Mouse (Mus musculus) c-Kit-negative CD71-positive TER-119-positive erythroid progenitor cells, embryonic 14.5 days (primary cell): ENCODE data around the gene Aar2.

Experiments
- DNase-seq: peaks from one replicate; pipeline ENCODE4 v3.0.0-alpha.2; 2013; ENCODE audit warnings: low read depth, low spot score

Aar2 gene

DNA sequence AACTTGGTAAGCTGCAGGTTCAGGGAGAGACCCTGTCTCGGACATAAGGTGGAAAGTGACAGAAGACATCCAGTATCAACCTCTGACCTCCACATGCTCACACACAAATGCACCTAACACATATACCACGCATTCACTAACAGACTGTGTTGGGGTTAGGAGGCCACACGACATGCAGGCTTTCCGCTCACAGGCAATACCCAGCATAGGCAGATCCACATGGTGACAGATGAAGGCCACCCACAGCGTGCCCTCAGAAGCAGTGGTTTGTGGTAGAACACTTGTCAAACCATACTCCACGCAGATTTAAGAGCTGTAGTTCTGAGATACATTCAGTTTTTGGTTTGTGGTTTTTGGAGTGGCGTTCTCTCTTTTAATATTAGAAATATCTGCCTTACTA, 21.3 kb downstream of the Aar2 start:
- no peak for DNase-seq

DNA sequence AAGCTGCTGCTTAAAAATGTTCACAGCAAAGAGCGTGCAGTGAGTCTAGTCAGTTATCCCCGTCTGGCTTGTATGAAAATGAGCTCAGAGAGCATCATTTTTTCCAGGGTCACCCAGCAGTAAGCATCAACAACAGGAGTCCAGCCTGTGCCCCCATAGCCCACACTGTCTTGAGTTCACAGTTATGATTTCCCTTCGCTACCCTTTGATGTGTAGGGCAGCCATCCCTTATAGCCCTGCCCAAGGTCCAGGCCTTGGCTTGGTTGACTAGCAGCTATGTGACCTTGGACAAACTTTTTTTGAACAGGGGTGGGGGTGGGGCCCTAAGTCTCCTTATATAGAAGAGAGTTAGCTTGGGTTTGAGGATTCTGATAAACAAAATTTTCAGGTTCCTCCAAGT, 21.9 kb downstream of the Aar2 start:
- DNase-seq: no peak

DNA sequence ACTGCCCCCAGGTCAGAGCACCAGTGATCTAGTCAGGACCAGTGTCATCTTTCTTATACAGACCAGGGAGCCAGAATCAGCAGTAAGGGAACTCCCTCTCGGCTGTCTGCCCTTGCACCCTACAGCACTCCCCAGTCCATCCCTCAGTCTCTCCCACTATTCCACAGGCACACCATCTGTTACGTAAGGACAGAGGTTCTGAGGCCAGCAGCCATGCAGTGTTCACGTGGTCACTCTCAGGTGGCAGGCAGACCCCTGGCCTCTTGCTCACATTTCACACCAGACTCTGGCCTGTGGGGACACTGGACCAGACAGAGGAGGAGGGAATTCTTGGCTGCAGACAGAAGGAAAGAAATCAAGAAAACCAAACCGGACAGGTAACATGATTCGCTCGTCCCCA, 24.1 kb downstream of the Aar2 start:
- no peak for DNase-seq

DNA sequence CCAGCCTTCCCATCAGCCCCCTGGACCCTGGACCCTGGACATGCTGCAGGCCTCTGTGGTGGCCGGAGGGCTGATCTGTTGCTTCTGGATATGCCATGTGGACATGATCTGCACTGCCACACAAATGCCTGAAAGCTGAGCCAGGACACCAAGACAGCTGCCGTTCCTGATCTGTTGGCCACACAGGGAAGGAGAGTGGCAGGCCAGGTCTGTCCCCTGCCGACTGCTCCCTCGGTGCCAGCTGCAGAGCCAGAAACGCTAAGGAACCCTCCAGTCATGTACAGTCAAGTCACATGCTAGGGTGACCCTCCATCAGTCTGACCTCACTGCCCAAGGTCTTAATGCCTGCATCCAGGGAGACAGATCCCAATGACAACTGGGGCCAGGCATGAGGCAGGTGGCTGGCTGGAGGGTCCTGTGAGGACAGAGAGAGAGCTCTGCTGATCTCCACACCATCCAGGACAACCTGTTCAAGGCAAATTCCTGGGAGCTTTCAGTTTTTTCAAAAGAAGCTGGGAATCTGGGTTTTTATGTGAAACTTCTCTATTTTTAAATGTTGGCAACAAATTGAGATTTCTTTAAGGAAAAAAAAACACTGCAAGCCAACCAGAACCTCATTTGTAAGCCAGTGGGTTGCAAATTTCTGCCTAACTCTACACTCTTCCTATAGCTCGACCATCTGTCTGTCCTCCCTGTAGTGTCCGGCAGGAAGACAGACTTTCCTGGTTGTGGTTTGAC, 29.6 kb downstream of the Aar2 start:
- no peak for DNase-seq

DNA sequence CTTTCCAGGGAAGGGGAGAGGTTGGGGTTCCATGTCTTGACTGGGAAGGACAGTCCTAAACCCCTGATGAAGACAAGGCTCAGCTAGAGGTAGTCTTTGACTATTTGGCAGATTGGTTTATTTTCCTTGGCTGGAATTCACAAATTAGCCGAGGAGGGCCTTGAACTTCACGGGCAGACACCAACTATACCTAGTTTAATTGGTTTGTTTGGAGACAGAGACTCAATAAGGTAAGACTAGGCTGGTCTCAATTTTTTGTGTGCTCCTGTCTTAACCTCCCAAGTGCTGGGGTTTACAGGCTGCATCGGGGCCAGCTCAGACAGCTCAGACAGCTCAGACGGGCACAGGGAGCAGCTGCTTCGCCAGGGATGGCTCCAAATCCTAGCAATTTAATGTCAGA, 33.1 kb downstream of the Aar2 start:
- DNase-seq: no peak

DNA sequence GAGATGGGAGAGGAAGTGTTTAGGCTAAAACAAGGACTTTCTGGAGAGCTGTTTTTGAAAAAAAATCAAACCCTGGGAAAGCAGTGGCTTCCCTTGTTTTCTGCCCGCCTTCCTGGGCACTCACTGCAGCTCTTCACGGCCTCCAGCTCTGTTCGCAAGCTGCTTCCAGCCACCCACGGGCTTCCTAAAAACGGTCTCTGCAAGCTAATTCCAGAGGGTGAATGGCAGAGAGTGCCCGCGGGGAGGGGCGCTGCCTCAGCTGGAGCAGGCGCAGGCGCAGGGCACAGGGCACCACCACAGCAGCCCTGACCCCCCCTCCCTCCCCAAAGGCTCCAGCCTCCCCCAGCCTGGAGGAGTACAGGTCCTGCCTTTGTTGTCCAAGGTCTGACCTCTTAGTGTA, 33.9 kb downstream of the Aar2 start:
- DNase-seq: no peak

- no peak for DNase-seq
Observed at GRCm38 (mm10) chr2:156582887-156583286, 35.5 kb downstream of the Aar2 start.

- no peak for DNase-seq
Observed at GRCm38 (mm10) chr2:156584154-156584796, 36.9 kb downstream of the Aar2 start.

GRCm38 (mm10) chr2:156584797-156585471, 37.5 kb downstream of the Aar2 start:
- DNase-seq: no peak

- DNase-seq: no peak
Observed at GRCm38 (mm10) chr2:156589481-156589880, 42.1 kb downstream of the Aar2 start.

GRCm38 (mm10) chr2:156594987-156595490, 47.7 kb downstream of the Aar2 start:
- DNase-seq: no peak

DNA sequence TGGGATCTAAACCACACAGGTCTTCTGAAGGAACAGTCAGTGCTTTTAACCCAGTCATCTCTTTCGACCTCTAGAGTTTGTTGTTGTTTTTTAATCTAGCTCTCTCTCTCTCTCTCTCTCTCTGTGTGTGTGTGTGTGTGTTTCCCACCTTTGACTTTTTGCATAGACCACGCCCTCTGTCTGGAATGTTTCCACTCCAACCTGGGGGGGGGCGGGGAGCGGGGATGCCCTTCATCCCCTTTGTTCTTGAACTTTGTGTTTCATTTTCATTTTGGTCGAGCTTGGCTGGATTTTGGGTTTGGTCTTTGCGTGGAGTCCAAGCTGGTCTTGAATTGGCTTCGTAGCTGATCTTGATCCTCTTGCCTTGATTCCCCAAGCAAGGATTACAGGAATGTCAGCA, 55.2 kb downstream of the Aar2 start:
- no peak for DNase-seq

DNA sequence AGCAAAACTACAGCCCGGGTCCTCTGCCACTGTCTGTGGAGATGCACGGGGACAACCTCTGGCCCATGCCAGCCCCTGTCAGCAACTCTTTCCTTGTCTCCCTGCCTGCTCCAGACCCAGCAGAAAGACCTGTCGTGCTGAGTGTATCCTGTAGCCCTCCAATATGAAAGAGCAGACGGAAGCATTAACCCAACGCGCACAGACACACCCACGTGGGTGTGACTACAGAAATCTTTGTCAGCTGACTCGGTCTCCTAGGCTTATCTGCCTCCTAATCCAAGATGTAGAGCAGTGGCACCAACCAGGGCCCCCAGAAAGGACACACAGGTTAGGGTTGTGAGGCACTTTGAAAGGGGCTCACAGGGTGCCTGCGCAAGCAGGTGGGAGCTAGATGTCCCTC, 56.3 kb downstream of the Aar2 start:
- DNase-seq: no peak

DNA sequence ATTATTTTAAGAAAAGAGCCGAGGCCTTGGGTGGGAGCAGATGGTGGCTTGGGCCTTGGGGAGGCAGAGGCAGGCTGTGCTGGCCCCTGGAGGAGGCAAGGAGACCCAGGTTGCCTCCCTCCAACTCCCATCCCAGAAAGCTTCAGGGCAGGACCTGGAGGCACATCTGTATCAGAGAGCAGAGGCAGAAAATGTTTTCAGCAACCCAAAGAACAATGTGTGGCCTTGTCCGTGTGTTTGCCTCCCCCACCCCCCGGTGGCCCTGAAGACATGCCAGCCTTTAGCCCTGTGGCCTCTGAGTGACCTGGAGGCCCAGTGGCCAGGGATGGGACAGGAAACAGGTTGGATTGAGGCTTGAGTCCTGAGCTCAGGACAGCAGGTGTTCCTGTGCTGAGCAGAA, 57.8 kb downstream of the Aar2 start:
- no peak for DNase-seq

DNA sequence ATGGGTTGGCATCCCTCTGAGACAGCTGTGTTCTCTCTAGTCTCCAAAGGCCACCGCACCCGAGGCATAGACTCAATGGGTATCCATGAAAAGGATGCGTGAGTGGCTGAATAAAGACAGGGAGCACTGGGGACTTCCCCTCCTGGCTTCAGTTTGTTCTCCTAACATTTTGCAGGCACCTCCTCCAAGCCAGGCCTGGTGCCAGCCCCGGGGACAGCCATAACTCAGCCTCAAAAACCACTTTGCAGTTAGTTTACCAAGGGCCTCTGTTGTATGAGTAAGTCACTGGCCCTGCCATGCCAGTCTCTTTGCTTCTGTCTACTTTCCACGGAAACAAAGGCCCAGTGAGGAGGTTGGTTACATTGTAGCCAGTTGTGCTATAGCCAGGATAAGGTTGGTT, 58.6 kb downstream of the Aar2 start:
- DNase-seq: no peak

DNA sequence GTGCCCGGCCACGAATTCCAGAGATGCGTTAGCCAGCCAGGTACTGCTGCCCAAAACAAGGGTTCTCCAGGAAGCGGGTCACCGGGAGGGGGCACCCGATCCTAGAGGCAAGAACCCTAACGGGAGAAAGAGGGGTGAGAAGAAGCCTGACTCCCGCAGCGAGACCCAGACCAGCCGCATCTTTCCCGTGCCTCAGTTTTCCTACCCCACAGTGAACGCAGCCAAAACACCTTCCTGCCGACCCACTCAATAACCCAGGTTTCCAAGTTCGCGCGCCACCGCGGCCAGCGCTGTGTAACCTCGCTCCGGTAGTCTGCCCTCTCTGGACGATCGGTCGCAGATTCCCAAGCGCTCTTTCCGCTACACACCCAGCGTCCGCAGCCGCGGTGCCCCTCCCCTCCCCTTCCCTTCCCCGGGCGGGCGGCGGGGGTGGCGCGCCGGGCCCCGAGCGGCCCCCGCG, 65.7 kb downstream of the Aar2 start:
- no peak for DNase-seq

DNA sequence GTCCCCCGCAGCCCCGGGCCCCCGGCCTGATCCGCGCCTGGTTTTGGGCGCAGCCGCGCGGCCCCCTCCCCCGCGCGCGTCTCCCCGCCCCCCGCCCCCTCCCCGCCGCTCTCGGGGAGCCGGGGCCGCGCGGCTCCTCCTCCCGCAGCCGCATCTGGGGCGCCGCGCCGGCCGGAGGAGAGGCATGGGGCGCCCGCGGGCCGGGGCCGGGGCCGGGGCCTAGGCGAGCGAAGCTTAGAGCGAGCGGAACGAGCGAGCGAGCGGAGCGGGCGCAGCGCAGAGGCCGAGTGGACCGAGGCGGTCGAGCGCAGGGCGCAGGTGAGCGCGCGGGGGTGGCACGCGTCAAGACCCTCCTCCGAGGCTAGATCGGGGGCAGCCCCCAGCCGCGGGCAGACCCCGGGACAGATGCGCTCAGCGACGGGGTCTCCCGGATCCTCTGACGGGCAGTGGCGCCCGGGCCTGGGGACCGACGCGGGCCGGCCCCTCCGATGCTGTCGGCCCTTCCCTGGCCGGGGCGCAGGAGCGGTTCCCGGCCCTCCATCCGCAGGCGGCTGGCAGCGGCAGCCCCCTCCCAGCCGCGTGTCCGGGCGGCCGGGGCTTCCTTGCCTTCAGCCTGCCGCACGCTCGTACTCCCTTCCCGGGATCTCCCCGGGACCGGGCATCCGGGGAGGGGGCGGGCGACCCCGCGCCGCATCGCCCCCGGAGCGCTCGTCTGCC, 66.3 kb downstream of the Aar2 start, which contains the start of gene Dlgap4:
TSS of gene Dlgap4 (plus strand) at position 165 of the 717 bp plus-strand sequence.
- no peak for DNase-seq

GRCm38 (mm10) chr2:156614258-156614556, 66.8 kb downstream of the Aar2 start:
- no peak for DNase-seq

DNA sequence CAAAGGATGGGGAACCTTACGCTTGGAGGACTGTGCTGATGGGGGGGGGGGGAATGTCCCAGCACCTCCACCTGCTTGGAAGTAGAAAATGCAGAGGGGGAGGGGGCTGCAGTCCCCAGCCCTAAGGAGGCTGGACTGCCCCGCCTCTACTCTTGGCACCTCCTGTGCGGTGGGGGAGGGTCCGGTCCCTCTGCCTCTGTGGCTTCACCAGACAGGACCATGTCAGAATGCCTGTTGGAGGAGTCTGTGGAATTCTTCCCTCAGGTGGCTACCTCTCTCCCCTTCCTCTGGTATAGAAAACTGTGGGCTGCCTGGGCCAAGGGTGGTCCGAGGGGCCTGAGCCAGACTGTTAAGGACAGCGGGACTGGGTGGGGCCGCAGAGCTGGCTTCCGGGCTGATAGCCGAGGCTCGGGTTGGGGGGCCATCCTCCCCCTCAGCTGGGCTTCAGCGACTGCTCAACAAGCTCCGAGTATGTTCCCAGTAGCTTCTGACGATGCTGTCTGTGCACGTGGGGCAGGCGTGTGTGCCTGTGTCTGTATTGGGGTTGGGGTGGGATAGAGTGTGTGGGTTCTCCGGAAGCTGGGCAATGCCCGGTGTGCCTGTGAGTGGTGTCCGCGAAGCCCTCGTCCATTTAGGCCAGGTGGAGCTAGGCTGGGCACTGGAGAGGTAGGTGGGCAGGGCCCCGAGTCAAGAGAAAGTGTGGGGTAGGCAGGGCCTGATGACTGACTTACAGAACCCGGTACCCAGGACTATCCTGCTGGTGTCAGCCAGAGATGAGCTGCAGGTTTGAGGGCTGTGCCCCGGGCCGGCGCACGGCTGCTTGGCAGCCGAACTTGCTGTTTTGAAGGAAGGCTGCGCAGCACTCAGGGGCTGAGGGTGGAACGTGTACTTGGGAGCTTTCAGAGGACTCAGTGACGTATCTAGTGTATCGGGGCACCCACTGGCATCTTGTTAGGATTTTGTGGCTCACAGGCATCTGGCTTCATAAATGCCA, 67.6 kb downstream of the Aar2 start:
- DNase-seq: no peak

- DNase-seq: no peak
Observed at GRCm38 (mm10) chr2:156616513-156616912, 69.1 kb downstream of the Aar2 start.

DNA sequence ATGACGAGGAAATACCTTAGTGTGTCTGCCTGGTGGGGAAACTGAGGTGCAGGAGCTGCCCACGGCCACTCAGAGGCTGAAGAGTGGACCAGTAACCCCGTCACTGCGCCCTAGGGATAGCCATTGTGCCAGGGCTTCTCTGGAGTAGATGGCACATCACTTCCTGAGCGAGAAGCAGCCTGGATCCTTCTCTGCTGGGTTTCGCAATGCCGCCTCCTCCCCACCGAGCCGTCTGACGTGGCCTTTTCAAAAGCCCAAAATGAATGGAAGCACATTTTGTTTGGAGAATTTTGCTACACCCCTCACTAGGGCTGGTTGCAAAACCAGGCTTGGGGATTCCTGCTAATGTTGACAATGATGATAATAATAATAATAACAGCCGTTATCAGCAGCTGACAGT, 70.2 kb downstream of the Aar2 start:
- no peak for DNase-seq
